Mouse (Mus musculus) C2C12 (cell line): Measurements from ENCODE around the gene Arid3b.

Source experiments
- CTCF ChIP-seq: IDR thresholded peaks from one replicate; pipeline ENCODE4 v1.5.1; 2011; ENCODE audit not compliant: control insufficient read depth, insufficient read depth, insufficient read length
- FOSL1 ChIP-seq: IDR thresholded peaks from one replicate; pipeline ENCODE4 v1.8.0; 2011; ENCODE audit warnings: mild to moderate bottlenecking, low read length; ENCODE audit not compliant: poor library complexity, insufficient read depth, severe bottlenecking
- MAX ChIP-seq: IDR thresholded peaks from one replicate; pipeline ENCODE4 v1.6.1; 2011; ENCODE audit warnings: mild to moderate bottlenecking, control low read depth

GRCm38 (mm10) chr9:57748137-57748536 is 88.5 kb downstream of the Arid3b start:
- TF ChIP-seq CTCF (no peak), MAX (no peak), FOSL1 (no peak)
